Mouse (Mus musculus): ENCODE results near the gene Mrps6. TPM values are rescaled to one million over a fixed set of nuclear protein-coding genes. Genes with fewer than 3 reads are reported as not detected.

Gene Mrps6
- polyA plus RNA-seq, 1 experiment from 2014 or later = 293 TPM

DNA sequence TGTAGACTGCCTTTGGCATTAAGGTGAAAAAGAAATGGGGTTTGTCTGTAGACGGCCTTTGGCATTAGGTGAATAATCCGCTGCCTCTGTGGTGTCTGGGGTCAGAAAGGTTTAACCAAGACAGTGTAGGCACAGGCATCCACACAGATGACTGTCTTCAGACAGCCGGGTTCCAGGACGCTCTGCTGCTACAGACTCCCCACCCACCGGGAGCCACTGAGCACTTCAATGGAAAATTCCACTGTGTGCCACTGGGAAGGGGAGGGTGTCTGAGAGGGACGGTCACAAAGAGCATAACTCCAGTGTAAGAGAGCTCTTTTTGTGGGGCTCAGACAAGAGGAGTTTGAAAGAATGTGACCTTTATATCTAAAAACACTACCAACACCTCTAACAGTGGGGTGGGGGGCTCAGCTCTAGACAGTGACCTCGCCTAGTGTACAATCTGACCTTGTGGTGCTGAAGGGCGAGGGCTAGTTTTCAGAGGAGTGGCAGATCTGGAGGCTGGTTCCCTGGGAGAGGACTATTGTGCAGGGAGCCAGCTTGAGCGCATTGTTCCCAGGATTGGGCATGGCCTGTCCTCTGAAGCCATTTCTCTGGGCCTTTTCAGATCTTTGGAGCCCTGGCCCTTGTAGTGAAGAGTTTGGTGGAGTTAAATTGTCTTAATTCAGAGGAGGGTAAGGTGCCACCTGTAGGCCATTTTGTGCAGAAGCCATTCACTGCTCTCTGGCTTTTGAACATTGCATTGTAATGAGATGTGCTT, 45.7 kb downstream of the Mrps6 start:
- POLR2A ChIA-PET = no interaction called here
- in situ Hi-C loops (cut with MboI; ENCODE audit: low pct_unique_long_range_greater_than_20kb) = no loop called here
- no peak for ATAC-seq

DNA sequence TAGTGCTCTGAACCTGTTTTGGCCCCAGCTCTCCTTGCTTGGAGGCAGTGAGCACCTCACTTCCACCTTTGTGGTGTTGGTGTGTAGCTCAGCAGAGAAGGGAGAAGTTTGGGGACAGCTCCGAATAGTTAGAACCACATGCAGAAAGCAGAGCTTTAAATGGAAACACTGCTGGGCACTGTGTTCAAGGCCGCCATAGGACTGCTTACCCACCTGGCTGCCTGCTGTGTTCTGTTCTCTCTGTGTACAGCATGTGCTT, 46.2 kb downstream of the Mrps6 start:
- in situ Hi-C loops (cut with MboI; ENCODE audit: low pct_unique_long_range_greater_than_20kb) = no loop called here
- no peak for DNase-seq (ENCODE audit: low read depth, low spot score)
- no peaks in the 10 kb centered on the region for H3K27me3 ChIP-seq
- ChIA-PET POLR2A (interaction anchor here (0.6 kb wide), 1 partner anchor 1062 kb away, joined by 3 read pairs; no protein-coding TSS in a partner anchor), CTCF (interaction anchor here (2.8 to 2.9 kb wide), 2 partner anchors 10 to 182 kb away, joined by 9 to 10 read pairs; no protein-coding TSS in a partner anchor)
- no peak for ATAC-seq
- no peak for TF ChIP-seq CTCF (IDR thresholded peaks at IDR 0.05)

More for the DNA sequence above, 45.7 kb downstream of the Mrps6 start:
- TF ChIP-seq CTCF (IDR thresholded peaks at IDR 0.05) = no peak
- DNase-seq (ENCODE audit: low read depth, low spot score) = no peak
- CTCF ChIA-PET = interaction anchor here (2.9 kb wide), 1 partner anchor 11 kb away, joined by 10 read pairs; no protein-coding TSS in a partner anchor
- no peaks in the 10 kb centered on the region for H3K27me3 ChIP-seq

DNA sequence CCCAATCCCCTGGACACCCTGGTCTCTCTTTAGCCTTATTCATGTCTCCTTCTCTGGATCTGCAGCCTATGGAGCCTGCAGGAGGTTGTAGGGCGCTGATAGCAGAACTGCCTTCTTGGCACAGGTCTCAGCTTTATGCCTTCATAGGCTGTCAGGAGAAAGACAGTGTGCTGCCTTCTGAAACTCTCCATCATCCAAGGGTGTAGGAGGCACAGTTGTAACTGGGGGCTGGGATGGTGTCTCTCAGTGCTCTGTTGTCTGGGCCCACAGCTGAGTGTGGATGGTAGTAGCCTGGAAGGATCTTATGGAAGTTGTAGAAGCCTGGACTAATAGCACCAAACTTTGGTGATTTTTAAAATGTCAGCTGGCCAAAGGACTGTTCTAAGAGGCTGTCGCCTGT, 46.9 kb downstream of the Mrps6 start:
- H3K27me3 ChIP-seq = no peaks in the 10 kb centered on the region
- in situ Hi-C loops (cut with MboI; ENCODE audit: low pct_unique_long_range_greater_than_20kb) = no loop called here
- POLR2A ChIA-PET = interaction anchor here (0.6 to 0.9 kb wide), 2 partner anchors 92 to 1063 kb away, joined by 3 read pairs; no protein-coding TSS in a partner anchor
- CTCF ChIA-PET = interaction anchor here (2.8 to 2.9 kb wide), 2 partner anchors 10 to 182 kb away, joined by 9 to 10 read pairs; no protein-coding TSS in a partner anchor
- ATAC-seq = no peak
- no peak for TF ChIP-seq CTCF (IDR thresholded peaks at IDR 0.05)
- DNase-seq (ENCODE audit: low read depth, low spot score) = no peak

DNA sequence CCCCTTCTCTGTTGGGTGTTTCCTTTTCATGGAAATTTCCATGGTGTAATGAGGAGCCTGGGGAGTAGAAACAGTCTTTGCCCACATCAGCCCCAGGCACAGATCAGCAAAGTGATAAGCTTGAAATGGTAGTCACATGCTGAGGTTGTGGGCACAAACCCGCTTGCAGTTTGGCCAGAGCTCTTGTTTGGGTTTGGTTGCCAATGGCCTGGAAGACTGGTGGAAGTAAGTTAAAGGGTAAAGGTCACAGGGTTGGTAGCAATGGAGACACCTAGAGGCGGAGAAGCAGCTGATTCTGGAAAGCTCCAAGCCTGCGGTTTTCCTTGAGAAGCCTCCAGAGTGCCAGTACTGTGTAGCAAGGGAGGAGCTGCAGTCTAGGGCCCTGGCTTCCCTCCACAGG, 47.6 kb downstream of the Mrps6 start:
- no peak for ATAC-seq
- DNase-seq (ENCODE audit: low read depth, low spot score) = no peak
- POLR2A ChIA-PET = interaction anchor here (0.9 to 1.2 kb wide), 2 partner anchors 8 to 91 kb away, joined by 3 read pairs; no protein-coding TSS in a partner anchor

DNA sequence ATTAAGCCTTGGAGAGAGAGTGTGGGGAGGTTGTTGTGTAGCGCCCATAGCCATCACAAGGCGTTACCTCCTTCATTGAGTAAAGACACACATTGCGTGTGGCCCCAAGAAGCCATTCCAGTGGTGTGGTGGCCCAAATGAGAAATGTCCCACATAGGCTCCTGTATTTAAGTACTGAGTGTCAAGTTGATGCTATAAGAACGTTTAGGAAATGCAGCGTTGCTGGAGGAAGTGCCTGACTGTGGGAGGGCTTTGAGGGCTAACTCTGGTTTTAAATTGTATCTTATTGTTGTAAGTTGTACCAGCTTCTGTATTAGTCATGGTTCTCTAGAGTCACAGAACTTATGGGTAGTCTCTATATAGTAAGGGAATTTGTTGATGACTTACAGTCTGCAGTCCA, 49.3 kb downstream of the Mrps6 start:
- CTCF ChIA-PET = no interaction called here
- TF ChIP-seq CTCF (IDR thresholded peaks at IDR 0.05) = no peak
- DNase-seq (ENCODE audit: low read depth, low spot score) (no peak), ATAC-seq (no peak)
- H3K27me3 ChIP-seq = no peaks in the 10 kb centered on the region
- POLR2A ChIA-PET = no interaction called here
- in situ Hi-C loops (cut with MboI; ENCODE audit: low pct_unique_long_range_greater_than_20kb) = no loop called here

More for the DNA sequence above, 47.6 kb downstream of the Mrps6 start:
- in situ Hi-C loops (cut with MboI; ENCODE audit: low pct_unique_long_range_greater_than_20kb) = no loop called here
- no peak for TF ChIP-seq CTCF (IDR thresholded peaks at IDR 0.05)
- no peaks in the 10 kb centered on the region for H3K27me3 ChIP-seq
- CTCF ChIA-PET = interaction anchor here (2.8 to 2.9 kb wide), 2 partner anchors 9 to 181 kb away, joined by 9 to 10 read pairs; no protein-coding TSS in a partner anchor

DNA sequence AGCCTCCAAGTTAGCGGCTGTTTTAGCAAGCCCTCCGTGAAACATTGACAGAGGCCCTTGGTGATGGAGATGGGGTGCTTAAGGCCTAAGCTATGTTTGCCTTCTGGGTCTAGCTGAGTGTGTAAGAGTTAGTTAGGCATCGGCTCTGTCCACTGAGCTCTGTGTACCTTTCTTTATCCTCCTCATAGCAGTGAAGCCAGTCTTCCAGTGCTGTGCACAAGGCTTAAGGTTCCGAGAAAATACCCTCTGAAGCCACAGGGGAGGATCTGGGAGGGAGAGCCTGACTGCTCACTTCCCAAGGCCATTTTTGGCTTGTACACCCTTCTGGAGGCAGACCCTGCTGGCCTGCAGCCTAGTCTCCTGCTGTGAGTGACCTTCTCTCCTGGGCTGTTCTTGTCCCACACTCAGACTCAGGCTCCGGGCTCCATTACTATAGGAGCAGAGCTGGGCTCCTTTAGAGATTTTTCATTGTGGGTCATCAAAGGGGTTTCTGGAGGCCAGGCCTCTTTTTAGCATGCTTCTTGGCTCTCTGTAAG, 56.7 kb downstream of the Mrps6 start:
- DNase-seq (ENCODE audit: low read depth, low spot score) (peak; percentile 89), ATAC-seq (peak; percentile 95)
- ChIA-PET POLR2A (no interaction called here), CTCF (interaction anchor here (0.7 to 2.3 kb wide), 6 partner anchors 10 to 226 kb away, joined by 3 to 10 read pairs (median 4); no protein-coding TSS in a partner anchor)
- TF ChIP-seq CTCF (IDR thresholded peaks at IDR 0.05) = no peak
- H3K27me3 ChIP-seq = no peaks in the 10 kb centered on the region
- in situ Hi-C loops (cut with MboI; ENCODE audit: low pct_unique_long_range_greater_than_20kb) = no loop called here

DNA sequence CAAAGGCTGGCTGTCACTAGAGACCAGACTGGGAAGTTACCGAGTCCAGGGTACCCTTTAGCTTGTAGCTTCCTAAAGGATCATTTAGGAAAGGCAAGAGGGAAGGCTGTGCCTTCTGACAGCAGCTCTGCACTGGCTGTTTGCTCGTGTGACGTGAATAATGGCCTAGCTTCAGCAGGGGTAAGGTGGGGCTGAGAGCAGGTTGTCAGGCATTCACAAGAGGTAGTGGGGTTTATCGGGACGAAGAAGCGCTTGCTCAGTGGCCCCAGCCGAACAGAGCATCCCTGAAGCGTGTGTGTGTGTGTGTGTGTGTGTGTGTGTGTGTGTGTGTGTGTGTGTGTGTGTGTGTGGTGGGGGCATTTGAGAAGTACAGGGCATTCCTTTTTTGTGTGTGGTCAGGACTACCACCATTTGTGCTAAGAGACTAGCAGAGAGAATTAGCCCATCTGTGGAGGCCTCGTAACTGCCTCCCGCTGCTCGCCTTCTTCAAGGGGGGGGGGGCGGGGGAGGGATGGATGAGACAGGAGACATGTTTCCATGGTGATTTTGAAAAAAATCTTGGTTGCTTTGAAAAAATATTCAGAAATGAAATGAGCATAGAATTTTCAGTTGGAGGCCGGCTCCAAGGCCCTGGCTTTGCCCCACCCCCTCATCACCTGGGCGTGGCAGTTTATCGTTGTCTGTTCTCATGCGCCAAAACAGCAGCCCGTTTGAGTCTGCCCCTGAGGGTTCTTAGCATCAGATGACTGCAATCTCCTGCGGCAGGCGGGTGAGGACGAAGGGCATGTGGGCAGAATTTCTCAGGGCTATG, 57.7 kb downstream of the Mrps6 start:
- ATAC-seq = no peak
- ChIA-PET POLR2A (no interaction called here), CTCF (interaction anchor here (1.2 to 2.3 kb wide), 2 partner anchors 11 to 179 kb away, joined by 3 to 10 read pairs; no protein-coding TSS in a partner anchor)
- no peak for TF ChIP-seq CTCF (IDR thresholded peaks at IDR 0.05)
- no peak for DNase-seq (ENCODE audit: low read depth, low spot score)
- H3K27me3 ChIP-seq = no peaks in the 10 kb centered on the region
- in situ Hi-C loops (cut with MboI; ENCODE audit: low pct_unique_long_range_greater_than_20kb) = no loop called here

DNA sequence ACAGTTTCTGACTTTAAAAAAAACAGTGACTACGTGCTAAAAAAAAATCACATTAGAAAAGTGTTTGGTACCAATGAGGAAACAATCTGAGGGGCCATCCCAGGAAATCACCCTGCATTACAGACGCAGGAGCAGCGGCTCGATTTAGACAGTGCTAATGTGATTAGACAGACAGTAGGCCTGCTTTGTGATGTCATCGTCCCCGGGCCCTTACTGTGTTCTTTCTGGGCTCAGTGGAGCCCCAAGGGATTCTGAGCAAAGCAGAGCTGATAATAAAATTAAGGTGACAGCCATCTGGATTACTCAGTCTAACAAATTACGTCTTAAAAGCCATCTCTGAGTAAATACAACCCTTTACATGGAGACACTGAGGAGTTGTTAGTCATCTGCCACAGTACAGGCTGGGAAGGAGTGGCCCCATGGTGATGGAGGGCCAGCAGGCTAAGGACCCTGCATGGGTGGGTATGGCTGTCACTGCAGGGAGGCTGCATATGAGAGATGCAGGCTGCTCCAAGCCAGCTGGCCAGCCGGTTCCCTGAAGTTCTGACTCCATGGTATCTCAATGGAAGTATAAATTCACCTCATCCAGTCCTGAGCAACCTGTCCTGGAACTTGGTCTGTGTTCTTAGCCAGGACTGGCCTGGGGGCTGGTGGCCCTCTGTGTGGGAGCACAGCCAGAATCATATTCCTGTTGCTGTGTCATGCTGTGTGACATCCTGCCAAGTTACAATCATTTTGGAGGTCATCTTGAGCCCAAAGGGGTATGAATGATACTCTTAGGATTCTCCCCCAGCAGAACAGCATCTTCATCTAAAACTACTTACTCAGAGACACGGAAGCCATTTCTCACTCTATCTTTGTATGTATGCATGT, 59.5 kb downstream of the Mrps6 start:
- ChIA-PET POLR2A (no interaction called here), CTCF (no interaction called here)
- in situ Hi-C loops (cut with MboI; ENCODE audit: low pct_unique_long_range_greater_than_20kb) = no loop called here
- TF ChIP-seq CTCF (IDR thresholded peaks at IDR 0.05) = no peak
- DNase-seq (ENCODE audit: low read depth, low spot score) = no peak
- no peak for ATAC-seq
- H3K27me3 ChIP-seq = no peaks in the 10 kb centered on the region

DNA sequence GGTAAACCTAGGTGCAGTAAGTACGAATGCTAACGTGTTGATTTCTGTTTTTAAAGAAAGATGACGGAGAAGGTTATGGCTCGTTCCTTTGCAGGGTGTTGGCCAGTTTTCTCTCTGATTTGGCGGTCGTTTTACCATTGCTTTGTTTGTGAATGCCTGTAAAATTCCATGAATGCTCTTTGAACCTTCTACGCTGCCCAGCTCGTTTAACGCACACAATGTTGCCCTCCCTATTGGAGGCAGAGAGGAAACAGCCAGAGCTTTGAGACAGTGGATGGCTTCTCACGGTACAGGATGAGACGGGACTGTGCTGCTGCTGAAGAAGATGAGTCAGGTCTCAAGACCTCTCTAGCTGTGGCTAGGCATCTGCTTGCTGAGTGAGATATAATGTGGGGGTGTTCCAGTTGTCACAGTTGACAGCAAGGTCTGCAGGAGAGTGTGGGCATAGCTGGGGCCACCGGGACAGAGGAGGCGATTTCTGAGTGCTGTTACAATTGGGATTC, 61.0 kb downstream of the Mrps6 start:
- no peak for TF ChIP-seq CTCF (IDR thresholded peaks at IDR 0.05)
- ChIA-PET POLR2A (interaction anchor here (0.9 kb wide), 1 partner anchor 10 kb away, joined by 5 read pairs; no protein-coding TSS in a partner anchor), CTCF (no interaction called here)
- H3K27me3 ChIP-seq = no peaks in the 10 kb centered on the region
- DNase-seq (ENCODE audit: low read depth, low spot score) = no peak
- no peak for ATAC-seq
- in situ Hi-C loops (cut with MboI; ENCODE audit: low pct_unique_long_range_greater_than_20kb) = no loop called here
